Mouse (Mus musculus) retina, postnatal 7 days (tissue): ENCODE results near the gene Gm21671.
"Not testable (repeated sequence)": the region's sequence is repeated elsewhere in the genome, so short reads cannot be mapped to it uniquely, and the experiment has no call there.

Experiments used
- DNase-seq: peaks from one replicate; pipeline ENCODE4 v3.0.0-alpha.2; 2012; ENCODE audit warnings: low read depth, low spot score

The Gm21671 gene

DNA sequence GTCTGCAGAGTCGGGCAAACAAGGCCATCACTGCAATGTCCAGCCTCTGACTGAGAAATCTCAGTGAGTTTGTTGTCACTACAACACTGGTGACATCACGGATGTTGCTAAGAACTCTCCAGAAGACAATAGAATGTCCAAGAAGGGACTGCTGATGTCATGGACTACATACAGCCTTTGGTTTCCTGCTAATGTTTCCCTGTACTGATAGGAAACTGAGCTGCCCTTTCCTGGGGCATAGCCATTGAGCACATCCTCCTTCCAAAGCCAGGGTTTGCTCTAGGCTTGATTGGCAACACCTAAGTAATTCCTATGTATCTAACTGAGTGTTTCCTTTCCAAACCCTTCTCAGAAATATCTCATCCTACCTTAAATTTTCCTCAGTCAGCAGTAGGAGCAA, at the start of gene Gm21671:
Gm21671 (minus strand) TSS at position 101 of the 400 bp plus-strand sequence.
- DNase-seq: not testable (repeated sequence)

GRCm38 (mm10) chr5:25988550-25988949, 34.3 kb upstream of the Gm21671 start, which contains the start of gene Gm21698:
Gm21698 (minus strand) TSS chr5:25988650.
- not testable (repeated sequence) for DNase-seq

- not testable (repeated sequence) for DNase-seq
These were observed 18.3 kb upstream of the Gm21671 start, which contains the start of gene Gm21680 for GRCm38 (mm10) chr5:25972563-25972962. Gm21680 (minus strand) TSS chr5:25972663.

DNA sequence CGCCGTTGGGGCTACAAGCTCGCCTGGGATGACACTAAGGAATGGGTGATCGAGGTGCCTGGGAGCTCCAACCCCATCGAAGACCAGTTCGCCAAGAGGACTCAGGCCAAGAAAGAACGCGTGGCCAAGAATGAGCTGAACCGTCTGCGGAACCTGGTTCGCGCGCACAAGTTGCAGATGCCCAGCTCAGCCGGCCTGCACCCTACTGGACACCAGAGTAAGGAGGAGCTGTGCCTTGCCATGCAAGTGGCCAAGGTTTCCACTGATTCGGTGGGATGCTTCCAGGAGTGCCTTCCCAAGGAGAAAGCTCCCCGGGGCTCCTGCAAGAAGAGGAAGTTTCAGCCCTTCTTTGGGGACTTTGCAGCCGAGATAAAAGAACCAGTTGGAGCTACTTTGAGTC, 2.8 kb upstream of the Gm21671 start:
- DNase-seq: not testable (repeated sequence)

DNA sequence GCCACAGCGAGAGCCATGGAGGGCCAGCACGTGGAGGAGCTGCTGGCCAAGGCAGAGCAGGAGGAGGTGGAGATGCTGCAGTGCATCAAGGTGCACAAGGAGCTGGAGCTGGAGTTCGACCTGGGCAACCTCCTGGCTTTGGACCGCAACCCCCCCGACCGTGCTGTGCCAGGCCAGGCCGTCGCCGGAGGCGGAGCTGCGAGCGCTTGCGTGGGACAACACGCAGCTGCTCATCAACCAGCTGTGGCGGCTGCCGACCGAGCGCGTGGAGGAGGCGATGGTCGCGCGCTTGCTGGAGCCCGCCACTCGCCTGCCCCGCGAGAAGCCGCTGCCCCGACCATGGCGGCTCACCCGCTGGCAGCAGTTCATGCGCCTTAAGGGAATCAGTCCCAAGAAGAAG, 2.4 kb upstream of the Gm21671 start:
- DNase-seq: not testable (repeated sequence)

GRCm38 (mm10) chr5:25945391-25945790, 8.8 kb downstream of the Gm21671 start:
- DNase-seq: not testable (repeated sequence)

- DNase-seq: not testable (repeated sequence)
These were observed 11.9 kb downstream of the Gm21671 start, which contains the start of gene Gm21663 for GRCm38 (mm10) chr5:25942281-25942680. Gm21663 (minus strand) TSS chr5:25942381.
